Mouse (Mus musculus) mature B cell (primary cell): ENCODE measurements around the gene Ssbp2.

ENCODE experiments used
- in situ Hi-C: fragments of 300-500 bp; cut with MboI; formaldehyde crosslinking; loops from 2 replicates; pipeline ENCODE4 v1.14.3; 2019

Gene Ssbp2

GRCm38 (mm10) chr13:91459896-91460620 is at the start of gene Ssbp2:
TSS of gene Ssbp2 (plus strand) at chr13:91460283.
- in situ Hi-C loops = no loop called here

- in situ Hi-C loops = no loop called here
Observed at GRCm38 (mm10) chr13:91413752-91414503, 46.2 kb upstream of the Ssbp2 start.

- in situ Hi-C loops = no loop called here
Observed at GRCm38 (mm10) chr13:91415896-91416295, 44.2 kb upstream of the Ssbp2 start.

- in situ Hi-C loops = no loop called here
Observed at GRCm38 (mm10) chr13:91416698-91417097, 43.4 kb upstream of the Ssbp2 start.

GRCm38 (mm10) chr13:91421387-91421949 is 38.6 kb upstream of the Ssbp2 start:
- in situ Hi-C loops = no loop called here

GRCm38 (mm10) chr13:91430867-91431266 is 29.2 kb upstream of the Ssbp2 start:
- in situ Hi-C loops = no loop called here

GRCm38 (mm10) chr13:91431392-91432355 is 28.4 kb upstream of the Ssbp2 start:
- in situ Hi-C loops = no loop called here

- in situ Hi-C loops = no loop called here
Observed at GRCm38 (mm10) chr13:91433021-91433420, 27.1 kb upstream of the Ssbp2 start.

GRCm38 (mm10) chr13:91437931-91438330 is 22.2 kb upstream of the Ssbp2 start:
- in situ Hi-C loops = no loop called here

- in situ Hi-C loops = no loop called here
Observed at GRCm38 (mm10) chr13:91441476-91441875, 18.6 kb upstream of the Ssbp2 start.

- in situ Hi-C loops = no loop called here
Observed at GRCm38 (mm10) chr13:91446728-91447127, 13.4 kb upstream of the Ssbp2 start.

- in situ Hi-C loops = no loop called here
Observed at GRCm38 (mm10) chr13:91448936-91449335, 11.1 kb upstream of the Ssbp2 start.

- in situ Hi-C loops = no loop called here
Observed at GRCm38 (mm10) chr13:91451405-91452166, 8.5 kb upstream of the Ssbp2 start.

- in situ Hi-C loops = no loop called here
Observed at GRCm38 (mm10) chr13:91452269-91452668, 7.8 kb upstream of the Ssbp2 start.

- in situ Hi-C loops = no loop called here
Observed at GRCm38 (mm10) chr13:91453236-91453635, 6.8 kb upstream of the Ssbp2 start.

- in situ Hi-C loops = no loop called here
Observed at GRCm38 (mm10) chr13:91456041-91456440, 4.0 kb upstream of the Ssbp2 start.

- in situ Hi-C loops = no loop called here
Observed at GRCm38 (mm10) chr13:91456735-91457134, 3.3 kb upstream of the Ssbp2 start.

- in situ Hi-C loops = no loop called here
Observed at GRCm38 (mm10) chr13:91457974-91458373, 2.1 kb upstream of the Ssbp2 start.

- in situ Hi-C loops = no loop called here
Observed at GRCm38 (mm10) chr13:91459489-91459888, 594 bp upstream of the Ssbp2 start.

GRCm38 (mm10) chr13:91460621-91461284 is 670 bp downstream of the Ssbp2 start:
- in situ Hi-C loops = no loop called here
